Mouse (Mus musculus) layer of hippocampus, adult 9-10 months (tissue): ENCODE results near the gene Afg3l1.
A peak's percentile ranks its signal among the peaks of the same experiment; 100 is the strongest.
"Not testable (repeated sequence)": the region's sequence is repeated elsewhere in the genome, so short reads cannot be mapped to it uniquely, and the experiment has no call there.

Source experiments
- DNase-seq: peaks from one replicate; pipeline ENCODE4 v3.0.0; 2022; ENCODE audit warnings: low spot score

The Afg3l1 gene

DNA sequence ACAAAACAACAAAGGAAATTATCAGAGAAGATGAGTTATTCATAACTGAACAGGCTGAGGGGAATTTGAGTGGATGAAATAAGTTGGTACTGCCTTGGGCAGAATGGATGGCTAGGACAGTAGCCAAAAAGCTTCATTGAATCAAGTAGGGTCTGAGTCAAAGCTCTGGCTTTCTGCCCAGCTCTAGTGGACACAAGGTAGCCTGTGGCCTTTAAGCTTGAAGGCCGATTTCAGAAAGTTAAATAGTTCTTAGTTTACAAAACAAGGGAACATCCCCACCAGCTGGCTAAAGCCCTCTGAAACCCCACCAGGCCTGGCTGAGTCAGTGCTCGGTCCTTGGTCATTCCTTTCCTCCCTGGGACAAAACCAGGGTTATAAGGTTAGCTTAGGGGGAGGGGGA lies 38.9 kb downstream of the Afg3l1 start:
- DNase-seq: no peak

DNA sequence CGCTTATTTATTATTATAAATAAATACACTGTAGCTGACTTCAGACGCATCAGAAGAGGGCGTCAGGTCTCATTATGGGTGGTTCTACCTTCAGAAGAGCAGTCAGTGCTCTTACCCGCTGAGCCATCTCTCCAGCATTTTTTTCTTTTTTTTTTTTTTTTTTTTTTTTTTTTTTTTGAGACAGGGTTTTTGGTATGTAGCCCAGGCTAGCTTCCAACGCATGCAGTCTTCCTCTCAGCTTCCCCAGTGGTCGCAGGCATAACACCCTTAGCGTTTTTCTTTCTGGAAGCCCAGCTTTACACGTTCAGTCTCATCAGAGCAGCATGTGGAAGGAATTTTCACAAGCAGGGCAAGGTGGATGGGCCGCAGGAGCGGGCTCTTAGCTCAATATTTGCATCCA lies 40.5 kb downstream of the Afg3l1 start:
- no peak for DNase-seq

DNA sequence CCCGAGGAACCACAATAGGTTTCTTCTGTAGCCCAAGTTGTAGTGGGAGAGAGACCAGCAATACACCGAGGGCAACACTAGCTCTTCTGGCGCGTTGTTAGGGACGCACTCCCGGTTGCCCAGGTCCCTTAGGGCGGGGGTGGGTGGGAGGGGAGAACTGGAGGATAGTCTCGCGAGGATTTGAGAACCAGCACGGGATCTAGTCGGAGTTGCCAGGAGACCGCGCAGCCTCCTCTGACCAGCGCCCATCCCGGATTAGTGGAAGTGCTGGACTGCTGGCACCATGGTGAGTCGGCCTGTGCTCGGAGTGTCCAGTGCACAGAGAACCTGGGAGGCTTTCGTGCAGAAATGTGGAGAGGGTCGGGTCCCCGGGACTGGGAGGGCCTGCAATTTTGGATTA lies 41.0 kb downstream of the Afg3l1 start, which contains the start of gene Gas8:
Gene Gas8 (plus strand): TSS at position 168 of the 400 bp plus-strand sequence.
- peak; percentile 75 for DNase-seq

DNA sequence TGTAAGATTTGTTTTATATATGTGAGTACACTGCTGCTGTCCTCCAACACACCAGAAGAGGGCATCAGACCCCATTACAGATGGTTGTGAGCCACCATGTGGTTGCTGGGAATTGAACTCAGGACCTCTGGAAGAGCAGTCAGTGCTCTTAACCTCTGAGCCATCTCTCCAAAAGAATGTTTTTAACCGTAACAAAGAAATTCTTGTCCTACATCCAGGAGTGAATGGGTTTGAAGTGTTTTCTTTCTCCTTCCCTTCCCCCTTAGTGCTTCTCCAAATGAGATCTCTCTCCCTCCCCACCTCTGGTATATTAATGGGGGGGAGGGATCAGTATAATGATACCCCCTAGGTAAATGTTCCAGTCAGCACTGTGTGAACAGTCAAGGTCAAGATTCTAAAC lies 42.3 kb downstream of the Afg3l1 start:
- not testable (repeated sequence) for DNase-seq

DNA sequence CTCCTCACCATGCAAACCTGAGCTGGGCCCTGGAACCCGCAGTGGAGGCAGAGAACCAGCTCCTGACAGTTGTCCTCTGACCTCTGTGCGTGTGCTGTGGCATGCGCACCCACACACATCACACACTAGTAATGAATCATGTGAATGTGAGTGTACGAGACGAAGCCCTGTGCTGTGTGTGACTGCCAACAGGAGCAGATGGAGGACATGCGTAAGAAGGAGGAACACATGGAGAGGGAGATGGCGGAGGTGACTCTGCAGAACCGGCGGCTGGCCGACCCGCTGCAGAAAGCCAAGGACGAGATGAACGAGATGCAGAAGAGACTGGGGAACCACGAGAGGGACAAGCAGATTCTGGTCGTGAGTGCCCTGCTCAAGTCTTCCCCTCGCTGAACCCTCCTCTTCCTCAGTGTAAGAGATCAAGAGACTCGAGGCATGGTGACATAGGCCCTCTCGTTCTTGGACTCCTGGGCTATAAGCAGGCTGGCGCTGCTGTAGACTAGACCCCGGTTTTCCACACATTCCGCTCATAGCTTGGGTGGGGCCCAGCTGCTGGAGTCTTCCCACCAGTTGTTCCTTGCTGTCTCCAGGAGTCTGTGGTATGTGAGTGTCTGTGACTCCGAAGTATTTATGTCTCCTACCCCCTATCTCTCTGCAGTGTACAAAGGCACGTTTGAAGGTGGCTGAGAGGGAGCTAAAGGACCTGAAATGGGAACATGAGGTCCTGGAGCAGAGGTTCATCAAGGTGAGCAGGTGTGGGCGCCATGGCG lies 50.2 kb downstream of the Afg3l1 start:
- DNase-seq: no peak

DNA sequence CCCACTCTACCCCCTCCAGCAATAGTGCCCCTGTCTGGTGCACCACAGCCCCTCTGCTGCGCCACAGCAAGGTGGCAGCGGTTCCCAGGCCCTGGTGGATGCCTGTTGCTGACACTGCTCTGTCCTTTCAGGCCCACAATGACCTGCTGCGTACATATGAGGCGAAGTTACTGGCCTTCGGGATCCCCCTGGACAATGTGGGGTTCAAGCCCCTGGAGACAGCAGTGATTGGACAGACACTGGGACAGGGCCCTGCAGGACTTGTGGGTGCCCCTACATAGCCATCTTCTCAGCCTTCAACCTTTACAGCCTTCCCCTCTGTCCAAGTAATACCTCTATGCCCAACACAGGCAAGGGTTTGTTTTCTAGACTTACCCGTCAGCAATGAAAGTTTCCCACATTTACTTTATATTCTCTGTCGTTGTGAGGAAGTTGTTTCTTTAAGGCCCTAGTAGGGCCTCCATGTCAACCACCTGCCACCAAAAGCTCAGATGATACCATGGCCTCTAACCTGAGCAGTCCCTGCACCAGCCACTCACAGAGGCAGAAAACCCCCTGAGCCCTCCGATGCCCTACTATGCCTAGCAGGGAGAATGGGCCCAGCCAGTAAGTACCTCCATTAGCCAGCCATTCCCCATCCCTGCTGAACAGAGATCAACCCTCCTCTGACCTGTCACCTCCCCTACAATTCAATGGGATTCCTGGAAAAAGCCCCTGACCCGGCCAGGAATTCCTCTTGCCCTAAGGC lies 58.7 kb downstream of the Afg3l1 start:
- no peak for DNase-seq

DNA sequence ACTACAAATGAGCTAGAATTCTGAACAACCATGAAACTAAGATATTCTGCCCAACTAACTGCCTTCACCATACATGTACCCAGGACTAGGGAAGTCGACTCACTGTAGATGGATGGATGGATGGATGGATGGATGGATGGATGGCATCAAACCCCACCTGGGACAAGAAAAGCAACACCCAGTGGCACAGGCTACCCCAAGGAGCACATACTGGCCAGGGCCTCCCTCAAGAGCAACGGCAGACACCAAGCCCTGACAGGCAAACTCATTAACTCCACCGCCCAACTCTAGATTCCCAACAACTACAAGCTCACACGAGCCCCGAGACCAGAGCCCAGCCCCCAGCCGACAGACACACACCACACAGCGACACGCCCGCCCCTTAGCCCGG lies 59.3 kb downstream of the Afg3l1 start:
- no peak for DNase-seq

DNA sequence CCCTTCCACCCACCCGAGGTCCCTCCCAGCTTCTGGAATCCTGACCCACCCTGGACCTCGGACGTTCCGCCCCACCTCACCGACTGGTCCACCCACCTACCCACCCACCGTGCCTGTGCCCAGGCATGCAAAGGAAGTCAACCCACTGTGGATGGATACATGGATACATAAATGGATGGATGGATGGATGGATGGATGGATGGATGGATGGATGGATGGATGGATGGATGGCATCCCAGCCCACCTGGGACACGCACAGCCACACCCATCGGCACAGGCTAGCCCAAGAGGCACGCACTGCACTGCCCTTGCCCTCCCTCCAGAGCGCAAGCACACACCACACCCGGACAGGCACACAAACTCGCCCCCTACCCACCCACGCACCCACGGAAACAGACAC lies 59.9 kb downstream of the Afg3l1 start:
- DNase-seq: not testable (repeated sequence)
